Mouse (Mus musculus) CH12.LX (cell line): Measurements from ENCODE around the gene Chst11. TPM values are rescaled to one million over a fixed set of nuclear protein-coding genes. Genes with fewer than 3 reads are reported as not detected.

ENCODE experiments used
- DNase-seq: peaks from one replicate; pipeline ENCODE4 v3.0.0-alpha.2; 2013; ENCODE audit errors: extremely low read depth
- H3K27ac ChIP-seq: 2 replicates; pipeline ENCODE4 v1.5.1; 2012; ENCODE audit warnings: low read depth, mild to moderate bottlenecking, control low read depth, moderate library complexity; ENCODE audit not compliant: insufficient read depth
- H3K27me3 ChIP-seq: replicated peaks from 2 replicates; pipeline ENCODE3; 2012; ENCODE audit warnings: inconsistent platforms
- H3K36me3 ChIP-seq, 2 experiments: replicated peaks in 1 of 2; 2 replicates each; pipeline versions ENCODE3 to v1.6.1; 2012; ENCODE audit warnings: inconsistent platforms in 1 of 2, low read length in 1 of 2, mild to moderate bottlenecking in 1 of 2, mixed read lengths in 1 of 2, moderate library complexity in 1 of 2; ENCODE audit not compliant: control insufficient read depth in 1 of 2, insufficient read depth in 1 of 2
- H3K4me1 ChIP-seq, 2 experiments: 2 replicates each; pipeline ENCODE4 v1.6.1; 2012; ENCODE audit warnings: inconsistent platforms in 1 of 2, moderate library complexity in 1 of 2; ENCODE audit not compliant: insufficient read depth in 2 of 2, control insufficient read depth in 1 of 2
- H3K4me2 ChIP-seq: 2 replicates; pipeline ENCODE4 v1.6.1; 2012; ENCODE audit warnings: low read depth, mild to moderate bottlenecking, control low read depth; ENCODE audit not compliant: poor library complexity, insufficient read depth, severe bottlenecking
- H3K4me3 ChIP-seq, 3 experiments: fragments of 150-350 bp in 1 of 3; sonication (generic) in 1 of 3; replicated peaks in 1 of 3; 2 replicates each; pipeline versions ENCODE3 to v1.5.1; 2011 to 2012; ENCODE audit warnings: low read depth in 2 of 3, low read length in 2 of 3, mild to moderate bottlenecking in 2 of 3, moderate library complexity in 2 of 3, control low read depth in 1 of 3, improper control_type of control experiment in 1 of 3, inconsistent platforms in 1 of 3, mixed read lengths in 1 of 3; ENCODE audit not compliant: poor library complexity in 1 of 3
- H3K79me2 ChIP-seq: replicated peaks from 2 replicates; pipeline ENCODE4 v1.6.1; 2012; ENCODE audit warnings: mild to moderate bottlenecking, moderate library complexity; ENCODE audit not compliant: control insufficient read depth, poor library complexity, insufficient read depth, severe bottlenecking; ENCODE audit errors: extremely low read depth
- H3K9ac ChIP-seq: 2 replicates; pipeline ENCODE4 v1.6.1; 2012; ENCODE audit warnings: low read depth, mild to moderate bottlenecking, control low read depth, moderate library complexity; ENCODE audit not compliant: insufficient read depth
- H3K9me3 ChIP-seq: replicated peaks from 2 replicates; pipeline ENCODE3; 2012; ENCODE audit warnings: low read length, inconsistent platforms, mixed read lengths
- CHD1 ChIP-seq: IDR thresholded peaks from 2 replicates; pipeline ENCODE4 v1.6.1; 2012; ENCODE audit warnings: low read depth, low read length, improper control_type of control experiment, inconsistent platforms
- CTCF ChIP-seq, 2 experiments: IDR thresholded peaks in 1 of 2; conservative IDR thresholded peaks in 1 of 2; 2 replicates each; pipeline ENCODE4 v1.5.1; 2011 to 2012; ENCODE audit warnings: low read depth in 2 of 2, low read length in 2 of 2, improper control_type of control experiment in 1 of 2, inconsistent platforms in 1 of 2, mild to moderate bottlenecking in 1 of 2, moderate library complexity in 1 of 2
- ETS1 ChIP-seq: conservative IDR thresholded peaks from 2 replicates; pipeline ENCODE4 v1.6.1; 2012; ENCODE audit warnings: low read depth, mild to moderate bottlenecking, inconsistent platforms, low read length, improper control_type of control experiment, moderate library complexity
- GABPA ChIP-seq: IDR thresholded peaks from 2 replicates; pipeline ENCODE4 v1.6.1; 2012; ENCODE audit warnings: low read depth, low read length, improper control_type of control experiment, inconsistent platforms; ENCODE audit not compliant: insufficient replicate concordance
- JUN ChIP-seq: IDR thresholded peaks from 2 replicates; pipeline ENCODE4 v1.6.1; 2011; ENCODE audit warnings: low read depth, mild to moderate bottlenecking, low read length, improper control_type of control experiment, moderate library complexity; ENCODE audit not compliant: insufficient read depth
- JUND ChIP-seq: conservative IDR thresholded peaks from 2 replicates; pipeline ENCODE4 v1.6.1; 2011; ENCODE audit warnings: low read depth, low read length, improper control_type of control experiment
- KAT2A ChIP-seq: IDR thresholded peaks from 2 replicates; pipeline ENCODE4 v1.6.1; 2012; ENCODE audit warnings: low read length, improper control_type of control experiment, inconsistent platforms; ENCODE audit not compliant: insufficient replicate concordance
- MXI1 ChIP-seq: IDR thresholded peaks from 2 replicates; pipeline ENCODE4 v1.6.1; 2011; ENCODE audit warnings: mild to moderate bottlenecking, low read depth, low read length, improper control_type of control experiment
- NELFE ChIP-seq: IDR thresholded peaks from 2 replicates; pipeline ENCODE4 v1.6.1; 2011; ENCODE audit warnings: low read depth, low read length, improper control_type of control experiment
- POLR2A ChIP-seq: IDR thresholded peaks from 2 replicates; pipeline ENCODE4 v1.6.1; 2011; ENCODE audit warnings: low read depth, mild to moderate bottlenecking, improper control_type of control experiment, low read length
- POLR2AphosphoS2 ChIP-seq: IDR thresholded peaks from 2 replicates; pipeline ENCODE4 v1.6.1; 2011; ENCODE audit warnings: low read depth, low read length, improper control_type of control experiment
- RCOR1 ChIP-seq: conservative IDR thresholded peaks from 2 replicates; pipeline ENCODE4 v1.6.1; 2012; ENCODE audit warnings: low read depth, mild to moderate bottlenecking, inconsistent platforms, low read length, improper control_type of control experiment
- SIN3A ChIP-seq: IDR thresholded peaks from 2 replicates; pipeline ENCODE4 v1.6.1; 2012; ENCODE audit warnings: low read length, improper control_type of control experiment, inconsistent platforms
- SMC3 ChIP-seq: IDR thresholded peaks from 2 replicates; pipeline ENCODE4 v1.6.1; 2011; ENCODE audit warnings: low read depth, low read length, improper control_type of control experiment
- TBP ChIP-seq: conservative IDR thresholded peaks from 2 replicates; pipeline ENCODE4 v1.6.1; 2011; ENCODE audit warnings: low read depth, low read length, improper control_type of control experiment
- UBTF ChIP-seq: IDR thresholded peaks from 2 replicates; pipeline ENCODE4 v1.6.1; 2012; ENCODE audit warnings: low read depth, mild to moderate bottlenecking, inconsistent platforms, low read length, improper control_type of control experiment, moderate library complexity
- USF2 ChIP-seq: conservative IDR thresholded peaks from 2 replicates; pipeline ENCODE4 v1.6.1; 2011; ENCODE audit warnings: low read depth, low read length, improper control_type of control experiment
- ZNF384 ChIP-seq: IDR thresholded peaks from 2 replicates; pipeline ENCODE4 v1.6.1; 2012; ENCODE audit warnings: low read depth, low read length, improper control_type of control experiment, inconsistent platforms
- dilution Hi-C: fragments of 300-500 bp; cut with MboI; formaldehyde crosslinking; loops from 2 replicates; pipeline ENCODE4 v1.14.3; 2020; ENCODE audit warnings: low sequenced_read_pairs; ENCODE audit not compliant: extremely low pct_unique_long_range_greater_than_20kb, extremely low pct_ligation_motif_present
- in situ Hi-C: fragments of 300-500 bp; cut with MboI; formaldehyde crosslinking; loops from 3 replicates; pipeline ENCODE4 v1.14.3; 2019; ENCODE audit warnings: low sequenced_read_pairs, low pct_ligation_motif_present, low pct_unique_long_range_greater_than_20kb, mixed read lengths
- polyA plus RNA-seq: library from polyadenylated mRNA; unstranded; fragments of >175 nt; gene quantifications from 2 replicates; pipeline ENCODE4 v1.2.1, GENCODE M21; 2012; ENCODE audit warnings: low read depth; ENCODE audit not compliant: insufficient read length
- total RNA-seq, 2 experiments: library from RNA; depleted of rRNA; stranded (reverse); fragments of 300-350 nt in 1 of 2; fragments of >200 nt in 1 of 2; gene quantifications; 2 replicates each; pipeline ENCODE4 v1.2.3; 2012 to 2014

The Chst11 gene
- total and polyA plus RNA-seq, 3 experiments, result 3.6 to 5.3 (median 4.5) TPM

GRCm38 (mm10) chr10:83038166-83038565, 52.9 kb downstream of the Chst11 start:
- Histone ChIP-seq H3K4me1 (peaks cover 5 to 41% of the 10 kb centered on the region in 2 experiments), H3K4me2 (no peak overlapping the region), H3K27ac (0 out of 2 replicates have a peak overlapping the region, but pooled peaks have one; percentile 12), H3K27me3 (no peaks in the 10 kb centered on the region)
- TF ChIP-seq UBTF (no peak), CHD1 (no peak), NELFE (no peak), USF2 (no peak), POLR2AphosphoS2 (no peak), KAT2A (no peak), SIN3A (no peak), MXI1 (no peak), JUND (no peak), RCOR1 (no peak), ZNF384 (no peak)
- TF ChIP-seq, all 38 proteins: peak for 0
- in situ Hi-C loops, result no loop called here
- dilution Hi-C loops, result no loop called here
- no peak for DNase-seq
- no peak overlapping the region for H3K4me3 ChIP-seq
- H3K9me3 ChIP-seq, result no peaks in the 10 kb centered on the region
- H3K36me3 ChIP-seq, result no peaks in the 10 kb centered on the region
- H3K79me2 ChIP-seq, result no peaks in the 10 kb centered on the region; the same call in 1 of the 2 replicates
- no peak overlapping the region for H3K9ac ChIP-seq

GRCm38 (mm10) chr10:83039414-83039813, 54.1 kb downstream of the Chst11 start:
- TF ChIP-seq ZNF384 (no peak), TBP (no peak)
- dilution Hi-C loops (no loop called here), in situ Hi-C loops (no loop called here)
- DNase-seq, result no peak
- Histone ChIP-seq H3K9ac (no peak overlapping the region), H3K27me3 (no peaks in the 10 kb centered on the region), H3K4me1 (peaks cover 3 to 30% of the 10 kb centered on the region in 2 experiments), H3K79me2 (no peaks in the 10 kb centered on the region; the same call in 1 of the 2 replicates), H3K4me3 (no peak overlapping the region), H3K4me2 (no peak overlapping the region), H3K9me3 (no peaks in the 10 kb centered on the region), H3K36me3 (no peaks in the 10 kb centered on the region), H3K27ac (no peak overlapping the region)

- no peak overlapping the region for H3K4me2 ChIP-seq
- no peak overlapping the region for H3K4me3 ChIP-seq
- no peaks in the 10 kb centered on the region for H3K79me2 ChIP-seq
- peaks cover 0 to 19% of the 10 kb centered on the region in 2 experiments; a peak in 2 of 4 replicates for H3K4me1 ChIP-seq
- dilution Hi-C loops (no loop called here), in situ Hi-C loops (no loop called here)
- no peak for DNase-seq
- H3K27ac ChIP-seq, result no peak overlapping the region
- TF ChIP-seq RCOR1 (no peak), CTCF (conservative IDR thresholded peaks at IDR 0.05 in 1 of 2, IDR thresholded peaks at IDR 0.05 in 1 of 2; ENCODE audit: low read depth in 2 of 2, low read length in 2 of 2) (no peak), ETS1 (no peak), GABPA (no peak), CHD1 (no peak), POLR2A (no peak), JUN (no peak), SMC3 (no peak)
- no peak overlapping the region for H3K9ac ChIP-seq
- H3K36me3 ChIP-seq, result no peaks in the 10 kb centered on the region
- no peaks in the 10 kb centered on the region for H3K9me3 ChIP-seq
- no peaks in the 10 kb centered on the region for H3K27me3 ChIP-seq
Observed at GRCm38 (mm10) chr10:83041875-83042274, 56.6 kb downstream of the Chst11 start.
